Mouse (Mus musculus) heart, postnatal 25 days (tissue): ENCODE measurements around the gene Btbd2. TPM values are rescaled to one million over a fixed set of nuclear protein-coding genes. Genes with fewer than 3 reads are reported as not detected.

Source experiments
- DNase-seq: peaks from one replicate; pipeline ENCODE4 v3.0.0; 2022; ENCODE audit warnings: low spot score
- intact Hi-C: fragments of 180-260 bp; cut with DNase I; formaldehyde crosslinking; loops from one replicate; pipeline ENCODE4 v1.15.1; 2025
- total RNA-seq, 2 experiments: library from RNA; stranded (reverse); gene quantifications; 2 replicates each; pipeline ENCODE4 v1.2.3; 2021

Btbd2 gene
- total RNA-seq, 2 experiments from 2014 or later = 41.5 to 45.8 TPM

DNA sequence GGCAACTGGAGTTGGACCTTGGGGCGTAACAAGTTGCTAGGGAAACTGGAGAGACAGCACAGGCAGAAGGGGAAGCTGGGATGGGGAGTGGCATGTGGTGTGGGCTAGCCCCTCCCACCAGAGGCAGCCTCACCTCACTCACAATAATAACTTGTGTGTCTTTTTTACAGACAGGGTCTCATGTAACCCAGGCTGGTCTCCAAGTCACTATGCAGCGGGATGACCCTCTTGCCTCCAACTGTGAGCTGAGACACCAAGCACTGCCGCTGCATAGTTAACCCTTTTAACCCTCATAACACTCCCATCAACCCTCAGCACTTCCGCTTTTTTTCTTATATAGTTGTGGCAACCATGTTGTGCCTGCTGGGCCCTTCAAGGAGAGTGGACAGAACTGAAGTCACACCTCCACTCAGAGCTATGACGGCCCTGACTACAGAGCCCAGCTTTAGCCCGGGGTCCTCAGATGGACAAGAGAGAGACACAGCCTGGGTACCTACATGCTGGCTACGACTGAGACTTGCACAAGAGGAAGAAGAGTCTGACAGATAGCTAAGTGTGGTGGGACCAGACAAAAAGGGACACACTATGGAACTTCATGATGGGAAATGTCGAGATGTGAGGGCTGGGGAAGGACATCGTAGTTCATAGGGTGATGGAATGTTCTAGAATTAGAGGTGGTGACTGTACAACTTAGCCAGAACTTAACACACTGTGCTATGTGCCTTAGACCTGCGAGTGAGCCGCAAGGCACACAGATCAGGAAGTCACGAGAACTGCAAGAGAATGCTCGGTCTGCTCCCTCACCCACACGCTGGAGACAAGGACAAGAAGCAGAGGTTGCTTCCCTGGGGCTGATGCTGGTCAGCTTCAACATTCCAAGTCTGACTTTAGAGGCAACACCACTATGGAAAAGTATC, 35.6 kb upstream of the Btbd2 start:
- intact Hi-C loops = loop anchor here (5.0 kb wide), 1 partner anchor 255 kb away; no protein-coding TSS in a partner anchor
- DNase-seq = no peak

DNA sequence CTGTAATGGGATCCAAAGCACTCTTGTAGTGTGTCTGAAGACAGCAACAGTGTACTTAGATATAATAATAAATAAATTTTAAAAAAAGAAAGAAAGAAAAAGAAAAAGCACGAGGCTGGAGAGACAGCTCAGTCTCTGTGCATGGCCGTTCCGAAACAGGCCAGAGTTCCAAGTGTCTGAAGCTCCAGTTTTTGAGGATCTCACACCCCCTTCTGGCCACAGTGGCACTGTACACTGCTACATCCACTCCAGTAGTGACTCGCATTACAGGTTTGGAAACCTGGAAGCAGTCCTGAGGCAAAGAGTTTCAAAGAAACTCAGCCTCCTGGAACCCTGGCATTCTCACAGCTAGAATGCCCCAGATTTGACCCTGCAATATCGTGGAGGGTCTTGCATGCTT, 31.0 kb upstream of the Btbd2 start:
- intact Hi-C loops = loop anchor here (1.0 kb wide), 1 partner anchor 122 kb away; no protein-coding TSS in a partner anchor
- DNase-seq = no peak

DNA sequence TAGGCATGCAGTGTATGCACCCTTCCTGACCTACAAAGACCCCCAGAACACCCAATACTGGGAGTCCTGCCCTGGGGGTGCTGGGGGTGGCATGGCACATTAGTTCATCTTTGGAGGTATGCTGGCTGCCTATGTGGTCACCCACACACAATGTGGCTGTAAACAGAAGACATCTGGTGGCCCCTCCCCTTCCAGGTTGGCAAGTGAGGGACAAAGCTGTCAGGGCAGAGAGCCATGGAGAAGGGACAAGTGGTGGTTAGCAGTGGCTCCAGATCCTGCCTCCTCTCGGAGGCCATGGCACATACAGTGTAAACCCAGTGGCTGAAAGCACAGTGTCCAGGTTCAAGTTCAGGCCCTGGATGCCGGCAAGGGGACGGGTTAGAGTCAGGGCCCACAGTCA, 29.7 kb upstream of the Btbd2 start:
- intact Hi-C loops = no loop called here
- DNase-seq = no peak

DNA sequence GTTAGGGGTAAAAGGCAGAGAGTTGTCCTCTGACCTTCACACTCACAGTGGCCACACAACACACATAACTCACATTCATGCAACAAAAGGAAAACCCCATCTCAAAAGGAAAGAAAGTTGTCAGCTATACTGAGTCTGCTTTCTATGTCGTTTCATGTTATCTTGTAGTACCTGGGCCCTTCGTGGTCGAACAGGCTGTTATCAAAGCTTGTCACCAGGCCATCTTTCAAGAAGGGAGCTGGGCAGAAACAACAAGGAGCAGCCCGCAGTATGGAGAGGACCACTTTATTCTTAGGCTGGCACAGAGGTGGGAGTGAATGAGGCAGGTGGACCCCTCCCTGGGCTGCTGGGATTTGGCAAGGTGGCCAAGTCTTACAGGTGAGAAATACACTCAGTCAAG, 28.1 kb upstream of the Btbd2 start:
- DNase-seq = no peak
- intact Hi-C loops = loop anchor here (1.0 kb wide), 2 partner anchors 26 to 73 kb away; no protein-coding TSS in a partner anchor

DNA sequence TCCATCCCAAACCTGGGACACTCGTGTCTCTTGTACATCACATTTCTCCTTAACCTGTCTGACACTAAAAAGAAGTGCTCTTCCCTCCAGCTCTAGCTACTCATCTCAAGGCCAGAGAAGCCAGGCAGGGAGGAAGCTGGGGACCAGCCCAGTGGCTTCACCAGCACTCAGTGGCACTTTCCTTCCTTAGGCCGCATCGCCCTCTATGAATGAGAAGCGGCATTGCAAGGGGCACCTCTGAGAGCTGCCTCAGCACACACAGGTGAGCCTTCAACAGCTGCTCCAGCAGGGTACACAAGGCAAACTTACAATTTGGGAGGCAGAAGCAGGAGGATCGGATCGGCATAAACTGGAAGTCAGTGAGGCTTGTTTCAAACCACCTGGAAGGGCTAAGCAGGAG, 27.3 kb upstream of the Btbd2 start:
- intact Hi-C loops = loop anchor here (1.0 kb wide), 2 partner anchors 25 to 72 kb away; no protein-coding TSS in a partner anchor
- DNase-seq = no peak

DNA sequence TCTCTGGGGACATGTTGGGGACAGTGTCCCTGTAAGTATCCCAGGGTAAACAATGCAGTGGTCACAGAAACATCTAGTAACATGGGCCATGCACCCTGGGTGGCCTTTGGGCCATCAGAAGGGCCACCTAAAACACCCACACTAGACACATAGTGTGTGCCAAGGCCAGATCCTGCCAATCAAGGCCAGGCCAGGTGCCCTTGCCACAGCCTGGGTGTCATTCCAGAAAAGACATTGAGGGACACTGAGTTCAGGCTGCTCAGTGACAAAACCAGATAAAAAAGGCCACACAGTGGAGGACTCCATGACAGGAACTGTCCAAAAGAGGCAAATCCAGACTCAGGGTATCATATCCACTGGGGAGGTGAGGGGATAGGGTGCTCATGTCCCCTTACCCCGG, 26.8 kb upstream of the Btbd2 start:
- intact Hi-C loops = loop anchor here (1.0 kb wide), 2 partner anchors 24 to 71 kb away; no protein-coding TSS in a partner anchor
- DNase-seq = no peak

DNA sequence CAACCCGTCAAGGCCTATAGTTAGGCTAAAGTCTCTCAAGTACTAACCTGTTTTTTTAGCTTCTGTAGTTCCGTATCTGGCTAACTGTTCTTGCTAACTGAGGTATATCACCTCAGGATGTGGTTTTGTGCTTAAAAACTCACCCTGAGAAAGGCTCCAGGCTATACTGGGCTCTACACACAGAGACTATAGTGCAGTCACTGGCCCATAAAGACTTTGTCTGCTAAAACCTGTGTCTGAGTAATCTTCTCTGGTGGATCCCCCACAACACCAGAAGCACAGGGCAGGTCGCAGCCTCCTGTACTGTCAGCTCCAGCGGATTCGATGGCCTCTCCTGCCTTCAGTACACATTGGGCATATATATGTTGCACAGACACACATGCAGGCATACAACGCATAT, 25.1 kb upstream of the Btbd2 start:
- intact Hi-C loops = no loop called here
- no peak for DNase-seq

DNA sequence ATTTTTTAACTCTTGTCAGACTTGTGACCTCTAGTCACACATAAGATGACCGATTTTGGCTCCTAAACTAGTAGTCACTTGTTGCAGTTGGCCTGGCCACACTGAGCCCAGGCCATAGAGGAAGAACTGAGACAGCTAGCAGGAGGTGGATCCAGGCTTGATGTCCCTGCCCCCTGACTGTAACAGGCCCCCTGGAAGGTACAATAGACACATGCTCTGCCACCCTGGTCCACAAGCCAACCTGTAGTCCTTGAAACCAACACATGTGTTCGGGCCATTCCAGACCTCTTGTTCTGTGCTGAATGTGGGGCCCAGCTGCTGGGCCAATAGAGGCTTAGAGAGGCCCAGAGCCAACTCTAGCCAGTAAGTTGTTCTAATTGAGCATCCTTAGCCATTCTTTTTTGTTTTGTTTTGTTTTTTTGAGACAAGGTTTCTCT, 23.4 kb upstream of the Btbd2 start:
- DNase-seq = no peak
- intact Hi-C loops = no loop called here

DNA sequence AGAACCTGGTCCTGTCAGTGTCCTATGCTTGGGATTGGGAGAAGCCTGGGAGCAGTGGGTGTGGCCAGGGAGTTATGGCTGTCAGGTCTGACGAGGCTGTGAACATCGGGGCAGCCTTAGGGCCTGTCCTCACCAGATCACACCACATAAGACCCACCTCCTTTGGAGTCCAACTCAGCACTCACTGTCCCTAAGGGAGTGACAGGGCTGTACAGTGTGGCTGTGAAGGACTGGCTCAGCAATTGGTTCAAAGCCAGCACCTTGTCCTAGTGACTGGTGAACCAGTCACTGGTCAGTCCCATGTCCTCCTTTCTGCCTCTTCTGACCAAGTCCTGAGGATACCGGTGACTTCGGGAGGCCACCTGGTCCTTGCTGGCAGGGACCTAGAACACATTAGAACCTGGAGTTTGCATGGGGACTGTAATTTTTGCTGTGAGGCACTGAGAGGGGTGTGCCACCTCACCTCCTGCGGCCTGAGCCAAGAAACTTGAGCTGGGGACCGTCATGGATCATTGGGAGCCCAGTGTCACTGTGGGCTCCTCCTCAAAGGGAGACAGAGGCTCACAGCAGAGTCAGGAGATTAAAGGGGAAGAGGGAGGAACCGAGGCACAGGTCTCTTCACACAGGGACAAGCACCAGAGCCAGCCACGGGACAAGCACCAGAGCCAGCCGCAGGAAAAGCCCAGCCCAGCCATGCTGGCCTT, 22.8 kb upstream of the Btbd2 start:
- DNase-seq = no peak
- intact Hi-C loops = no loop called here

DNA sequence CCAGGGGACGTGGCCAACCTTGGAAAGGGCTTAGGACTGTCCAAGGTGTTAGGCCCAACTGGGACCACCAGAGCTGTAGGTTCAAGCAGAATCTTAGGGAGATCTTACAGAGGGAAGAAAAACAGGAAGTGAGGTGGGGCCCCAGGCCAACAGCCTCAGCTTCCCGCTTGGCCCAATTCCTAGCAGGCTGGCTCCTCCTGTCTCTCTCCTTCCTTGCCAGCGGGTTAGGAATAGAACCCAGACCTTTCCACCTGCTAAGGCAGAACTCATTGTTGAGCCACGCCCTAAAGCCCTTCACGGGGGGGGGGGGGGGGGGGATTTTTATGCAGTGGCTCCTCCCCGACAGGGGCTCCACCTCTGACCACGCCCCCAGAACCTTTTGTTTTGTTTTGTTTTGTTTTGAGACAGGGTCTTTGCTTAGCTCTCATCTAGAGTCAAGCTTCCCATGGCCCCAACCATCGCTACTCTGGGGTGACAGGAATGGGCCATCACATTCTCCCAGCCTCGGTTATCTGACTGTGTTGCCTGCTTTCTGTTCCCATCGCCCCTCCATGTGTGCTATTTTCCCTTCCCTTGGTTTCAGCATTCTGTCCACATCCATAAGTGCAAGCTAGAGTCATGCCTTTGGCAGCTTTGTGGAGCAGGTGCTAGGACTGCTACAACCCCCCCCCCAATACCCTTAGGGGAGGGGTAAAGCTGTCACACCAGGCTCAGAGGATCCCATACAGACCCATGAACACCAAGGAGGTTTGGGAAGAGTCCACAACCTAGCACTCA, 21.9 kb upstream of the Btbd2 start:
- peak; percentile 61 for DNase-seq
- intact Hi-C loops = no loop called here

DNA sequence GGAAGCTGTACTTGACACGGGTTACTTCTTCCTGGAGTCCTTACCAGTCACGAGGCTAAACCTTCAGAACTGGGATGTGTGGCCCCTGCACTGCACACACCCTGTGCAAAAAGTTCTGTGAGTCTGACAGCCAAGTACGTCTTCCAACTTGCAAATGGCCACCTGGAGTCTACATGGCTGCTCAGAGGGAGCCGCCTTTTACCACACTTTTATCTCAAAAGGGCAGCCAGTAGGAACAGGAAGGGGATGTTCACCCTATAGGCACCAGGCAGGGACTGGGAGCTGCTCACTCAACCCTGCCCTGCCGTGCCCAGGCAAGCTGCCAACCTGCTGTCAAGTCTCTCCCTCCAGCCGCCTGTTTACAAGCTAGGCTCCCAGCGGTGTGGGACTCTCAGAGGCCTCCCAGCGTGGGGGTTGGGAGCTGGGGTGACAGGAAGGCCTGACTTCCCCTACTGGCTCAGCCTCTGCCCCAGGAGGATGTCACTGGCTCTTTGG, 21.1 kb upstream of the Btbd2 start, which contains the start of gene Mknk2:
Gene Mknk2 (minus strand): TSS at position 171 of the 495 bp plus-strand sequence.
- peak; percentile 92 for DNase-seq
- intact Hi-C loops = no loop called here

DNA sequence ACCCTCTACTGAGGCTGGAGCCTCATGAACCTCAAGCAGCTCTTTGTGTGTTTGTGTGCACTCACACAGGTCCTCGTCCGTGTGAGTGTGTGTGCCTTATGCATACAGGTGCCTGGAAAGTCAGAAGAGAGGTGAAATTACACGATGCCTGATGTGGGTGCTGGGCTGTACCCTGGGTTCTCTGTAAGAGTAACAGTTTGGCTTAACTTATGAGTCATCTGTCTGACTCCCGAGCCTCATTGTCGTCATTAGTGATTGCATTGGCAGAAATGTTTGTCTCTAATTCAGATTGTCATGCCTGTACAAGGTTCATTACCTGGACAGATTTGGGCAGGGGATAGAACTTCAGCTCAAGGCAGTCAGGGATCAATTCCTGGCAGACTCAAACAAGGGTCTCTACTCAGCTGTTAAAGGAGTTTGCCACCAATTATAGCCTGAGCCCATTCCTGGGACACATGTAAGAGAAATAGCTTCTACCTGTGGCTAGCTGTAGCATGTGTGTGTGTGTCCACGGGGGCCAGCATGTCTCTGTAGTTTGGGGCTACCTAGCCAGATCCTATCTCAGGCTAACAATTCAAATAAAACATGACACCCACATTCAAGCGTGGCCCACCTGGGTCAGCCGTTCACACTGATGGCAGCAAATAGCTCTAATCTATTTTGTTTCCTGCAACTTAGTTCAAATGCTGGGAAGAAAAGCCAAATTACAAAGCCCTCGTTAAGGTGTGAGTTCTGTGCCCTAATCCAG, 20.4 kb upstream of the Btbd2 start:
- intact Hi-C loops = no loop called here
- DNase-seq = no peak

DNA sequence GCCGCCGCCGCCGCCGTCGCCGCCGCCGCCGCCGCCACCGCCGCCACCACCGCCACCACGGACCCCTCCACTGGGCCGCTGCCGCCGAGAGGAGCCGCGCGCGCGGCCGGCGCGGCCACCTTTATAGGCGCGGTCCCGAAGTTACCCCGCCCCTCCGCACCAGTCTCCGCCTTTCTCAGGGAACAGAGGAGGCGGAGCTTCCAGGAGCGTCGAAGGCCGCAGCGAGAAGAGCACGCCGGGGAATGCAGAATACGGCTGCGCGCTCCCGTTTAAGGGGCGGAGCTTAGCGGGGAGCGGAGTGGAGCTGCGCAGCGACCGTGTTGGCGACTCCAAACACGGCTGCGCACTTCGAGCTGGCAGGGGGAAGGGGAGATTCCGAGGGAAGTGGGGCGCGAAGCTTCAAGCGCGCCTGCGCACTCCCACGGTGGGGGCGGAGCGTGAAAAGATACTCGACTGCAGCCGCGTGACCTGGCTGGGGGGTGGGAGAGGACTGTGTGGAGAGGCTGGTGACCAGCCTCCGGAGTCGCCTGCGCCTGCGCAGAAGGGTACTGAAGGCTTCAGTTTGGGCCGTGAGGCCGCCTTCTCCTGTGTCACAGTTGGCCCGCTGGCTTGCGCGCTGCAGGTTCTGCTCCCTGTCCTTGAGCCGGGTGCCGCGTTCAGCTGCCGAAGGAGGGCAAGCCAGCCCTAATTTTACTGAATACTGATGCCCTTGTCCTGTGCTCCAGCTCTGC, 19.5 kb upstream of the Btbd2 start:
- peak; percentile 99 for DNase-seq
- intact Hi-C loops = no loop called here

DNA sequence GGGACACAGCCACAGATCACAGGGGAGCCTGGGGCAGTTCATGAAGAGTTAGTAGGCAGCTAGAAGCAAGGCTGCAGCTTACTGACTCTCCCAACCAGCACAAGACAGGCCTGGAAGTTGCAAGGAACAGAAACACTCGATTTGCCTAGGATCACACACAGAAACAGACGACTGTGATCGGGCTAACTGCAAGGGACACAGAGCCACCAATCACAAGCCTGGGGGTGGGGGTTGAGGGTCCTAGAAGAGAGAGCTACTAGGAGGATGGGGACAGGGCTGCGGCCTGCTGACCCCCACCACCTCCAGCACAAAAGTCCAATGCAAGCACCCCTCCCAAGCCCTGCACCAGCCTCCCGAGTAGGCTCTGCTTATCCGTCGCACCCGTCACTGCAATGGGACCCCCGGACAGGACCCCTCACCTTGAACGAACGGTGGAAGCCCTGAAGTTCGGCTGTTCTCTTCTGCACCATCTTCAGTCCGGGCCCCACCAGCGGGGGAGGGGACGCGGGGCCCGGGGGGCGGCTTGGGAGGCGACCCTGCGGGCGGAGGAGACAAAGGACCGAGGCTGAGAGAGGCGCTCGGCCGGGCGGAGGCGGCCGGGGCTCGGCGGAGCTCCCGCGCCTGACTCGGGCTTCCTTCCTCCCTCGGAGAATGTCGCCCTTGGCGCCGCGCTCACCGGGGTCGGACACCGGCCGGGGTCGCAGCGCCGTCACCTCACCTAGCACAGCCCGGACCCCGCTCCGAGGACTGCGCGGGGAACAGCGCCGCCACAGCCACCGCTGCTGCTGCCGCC, 18.7 kb upstream of the Btbd2 start:
- DNase-seq = no peak
- intact Hi-C loops = loop anchor here (2.0 kb wide), 1 partner anchor 15 kb away; no protein-coding TSS in a partner anchor

DNA sequence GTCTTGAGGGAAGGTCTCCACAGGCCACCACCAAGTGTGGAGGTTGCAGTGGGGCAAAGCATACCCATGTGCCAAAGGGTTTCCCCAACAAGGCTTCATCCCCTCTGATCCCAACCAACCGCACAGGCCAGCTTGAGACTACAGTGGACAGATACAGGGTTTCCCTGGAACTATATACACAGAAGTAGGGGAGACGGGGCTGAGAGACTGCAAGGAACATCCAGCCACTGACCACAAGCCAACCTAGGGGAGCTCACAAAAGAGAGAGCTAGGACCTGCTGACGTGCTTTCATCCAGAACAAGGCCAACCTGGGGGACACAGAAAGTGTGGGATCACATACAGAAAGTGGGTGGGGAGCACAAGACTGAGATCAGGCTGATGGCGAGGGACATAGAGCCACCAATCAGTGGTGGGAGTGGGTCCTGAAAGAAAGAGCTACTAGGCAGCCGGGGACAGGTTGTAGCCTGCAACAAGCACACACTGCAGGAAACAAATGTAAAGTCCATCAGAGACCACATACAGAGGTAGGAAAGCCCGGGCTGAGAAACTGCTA, 18.1 kb upstream of the Btbd2 start:
- intact Hi-C loops = loop anchor here (2.0 kb wide), 1 partner anchor 14 kb away; no protein-coding TSS in a partner anchor
- DNase-seq = no peak

DNA sequence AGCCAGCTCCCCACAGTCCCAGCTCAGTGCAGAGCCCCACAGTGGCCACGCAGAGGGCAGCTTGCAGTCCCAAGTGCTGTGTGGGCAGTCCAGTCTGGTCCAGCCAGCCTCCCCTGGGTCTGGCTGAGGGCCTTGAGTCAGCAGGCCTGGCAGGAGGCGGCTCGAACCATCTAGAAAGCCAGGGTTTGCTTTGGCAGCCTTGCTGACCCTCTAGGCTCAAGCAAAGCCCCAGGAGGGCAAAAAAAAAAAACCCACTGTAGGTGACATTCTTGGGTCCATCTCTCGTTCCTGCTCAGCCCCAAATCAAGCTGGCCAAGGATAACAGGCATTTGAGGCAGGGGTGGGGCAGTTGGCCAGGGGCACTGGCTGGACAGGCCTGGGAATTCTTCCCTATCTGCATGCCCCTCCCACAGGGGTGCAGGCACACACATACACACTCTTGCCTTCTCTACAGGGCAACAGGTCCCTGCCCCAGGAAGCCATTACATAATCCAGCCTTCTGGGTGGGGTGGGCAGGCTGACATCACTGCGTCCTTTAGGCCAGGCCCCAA, 17.4 kb upstream of the Btbd2 start:
- intact Hi-C loops = loop anchor here (2.0 kb wide), 1 partner anchor 13 kb away; no protein-coding TSS in a partner anchor

DNA sequence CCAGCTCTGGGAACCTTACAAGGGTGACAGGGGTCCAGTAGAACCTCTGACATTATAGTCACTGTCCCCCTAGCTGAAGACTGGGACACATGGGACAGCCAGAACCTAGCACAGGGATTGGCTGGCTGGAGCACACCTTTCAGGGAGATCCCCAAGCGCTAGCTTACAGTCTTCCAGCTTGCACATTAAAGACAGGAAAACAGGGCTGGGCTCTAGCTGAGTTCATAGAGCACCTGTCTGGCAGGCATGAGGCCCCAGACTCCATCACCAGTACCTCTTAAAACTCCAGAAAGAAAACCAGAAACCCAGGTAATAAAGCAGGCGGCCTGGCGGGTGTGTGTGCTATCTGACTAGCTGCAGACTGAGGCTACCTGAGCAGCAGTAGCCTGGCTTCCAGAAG, 16.8 kb upstream of the Btbd2 start:
- intact Hi-C loops = loop anchor here (2.0 kb wide), 1 partner anchor 13 kb away; no protein-coding TSS in a partner anchor
- DNase-seq = no peak

More for the DNA sequence above, 17.4 kb upstream of the Btbd2 start:
- peak; percentile 72 for DNase-seq
